Mouse (Mus musculus): ENCODE results near the gene Aplnr.

Aplnr gene

GRCm38 (mm10) chr2:85139846-85140245, 3.8 kb downstream of the Aplnr start:
- Histone ChIP-seq H3K27me3 (ENCODE audit: insufficient read depth, low read length) (peaks cover 5% of the 10 kb centered on the region), H3K9me3 (ENCODE audit: low read length) (0 out of 2 replicates have a peak, but pooled peaks cover 5% of the 10 kb centered on the region), H3K4me1 (replicated peaks; ENCODE audit: low read depth, low read length) (peaks cover 17% of the 10 kb centered on the region), H3K36me3 (ENCODE audit: insufficient read depth, low read length) (no peaks in the 10 kb centered on the region), H3K4me3 (replicated peaks; ENCODE audit: low read length) (no peak overlapping the region)
- TF ChIP-seq CTCF (conservative IDR thresholded peaks at IDR 0.05; ENCODE audit: low read length), result no peak
- no peak for TF ChIP-seq POU5F1 (IDR thresholded peaks at IDR 0.05; ENCODE audit: borderline replicate concordance, low read length)
- no peak for TF ChIP-seq NANOG (IDR thresholded peaks at IDR 0.05; ENCODE audit: borderline replicate concordance, low read length)

- TF ChIP-seq NANOG (IDR thresholded peaks at IDR 0.05; ENCODE audit: borderline replicate concordance, low read length) (no peak), CTCF (conservative IDR thresholded peaks at IDR 0.05; ENCODE audit: low read length) (no peak), POU5F1 (IDR thresholded peaks at IDR 0.05; ENCODE audit: borderline replicate concordance, low read length) (no peak)
Measured at GRCm38 (mm10) chr2:85140833-85141232, 4.8 kb downstream of the Aplnr start.

DNA sequence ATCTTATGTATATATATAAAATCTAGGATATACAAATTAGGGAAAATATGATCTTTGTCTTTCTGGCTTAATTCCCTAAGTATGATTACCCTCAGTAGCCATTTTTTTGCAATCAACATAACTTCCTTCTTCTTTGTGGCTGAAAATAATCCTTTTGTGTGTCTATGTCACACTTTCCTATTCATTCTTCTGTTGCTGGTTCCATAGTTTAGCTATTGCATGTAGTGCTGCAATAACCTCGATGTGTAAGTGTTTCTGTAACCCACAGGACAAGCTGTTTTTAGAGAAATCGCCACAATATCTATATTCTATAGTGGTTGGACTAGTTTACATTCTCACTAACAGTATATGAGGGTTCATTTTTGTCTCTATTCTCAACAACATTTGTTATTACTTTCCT, 8.9 kb downstream of the Aplnr start:
- Histone ChIP-seq H3K36me3 (ENCODE audit: insufficient read depth, low read length) (no peaks in the 10 kb centered on the region), H3K4me1 (replicated peaks; ENCODE audit: low read depth, low read length) (no peaks in the 10 kb centered on the region), H3K4me3 (replicated peaks; ENCODE audit: low read length) (no peak overlapping the region), H3K9me3 (ENCODE audit: low read length) (0 out of 2 replicates have a peak, but pooled peaks cover 5% of the 10 kb centered on the region), H3K27me3 (ENCODE audit: insufficient read depth, low read length) (no peaks in the 10 kb centered on the region)
- TF ChIP-seq POU5F1 (IDR thresholded peaks at IDR 0.05; ENCODE audit: borderline replicate concordance, low read length) (no peak), CTCF (conservative IDR thresholded peaks at IDR 0.05; ENCODE audit: low read length) (no peak), NANOG (IDR thresholded peaks at IDR 0.05; ENCODE audit: borderline replicate concordance, low read length) (no peak)

More at GRCm38 (mm10) chr2:85140833-85141232, 4.8 kb downstream of the Aplnr start:
- no peak overlapping the region for H3K4me3 ChIP-seq (replicated peaks; ENCODE audit: low read length)
- no peaks in the 10 kb centered on the region for H3K36me3 ChIP-seq (ENCODE audit: insufficient read depth, low read length)
- H3K27me3 ChIP-seq (ENCODE audit: insufficient read depth, low read length), result peaks cover 5% of the 10 kb centered on the region
- 0 out of 2 replicates have a peak, but pooled peaks cover 5% of the 10 kb centered on the region for H3K9me3 ChIP-seq (ENCODE audit: low read length)
- peaks cover 14% of the 10 kb centered on the region for H3K4me1 ChIP-seq (replicated peaks; ENCODE audit: low read depth, low read length)

DNA sequence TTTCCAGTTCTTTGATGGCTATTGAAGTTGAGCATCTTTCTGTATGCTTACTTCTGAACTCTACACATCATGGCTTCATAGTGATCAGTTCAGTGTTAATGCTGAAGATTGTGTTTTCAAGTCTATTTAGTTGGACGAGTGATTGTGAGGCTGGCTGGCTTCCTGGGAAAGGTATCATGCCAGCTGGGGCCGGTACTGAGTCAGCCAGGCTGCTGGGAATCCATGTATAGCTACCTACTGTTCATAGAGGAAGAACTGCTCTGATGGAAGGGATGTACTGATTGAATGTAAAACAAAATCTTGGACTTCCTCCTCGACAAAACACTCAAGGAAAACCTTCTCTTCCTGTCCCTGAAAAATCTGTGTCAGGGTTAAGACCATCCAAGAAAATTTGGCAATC, 9.3 kb downstream of the Aplnr start:
- H3K36me3 ChIP-seq (ENCODE audit: insufficient read depth, low read length), result no peaks in the 10 kb centered on the region
- H3K27me3 ChIP-seq (ENCODE audit: insufficient read depth, low read length), result no peaks in the 10 kb centered on the region
- H3K9me3 ChIP-seq (ENCODE audit: low read length), result 0 out of 2 replicates have a peak, but pooled peaks cover 5% of the 10 kb centered on the region
- H3K4me1 ChIP-seq (replicated peaks; ENCODE audit: low read depth, low read length), result no peaks in the 10 kb centered on the region
- no peak overlapping the region for H3K4me3 ChIP-seq (replicated peaks; ENCODE audit: low read length)
- TF ChIP-seq NANOG (IDR thresholded peaks at IDR 0.05; ENCODE audit: borderline replicate concordance, low read length), result no peak
- TF ChIP-seq CTCF (conservative IDR thresholded peaks at IDR 0.05; ENCODE audit: low read length), result no peak
- TF ChIP-seq POU5F1 (IDR thresholded peaks at IDR 0.05; ENCODE audit: borderline replicate concordance, low read length), result no peak

- no peaks in the 10 kb centered on the region for H3K4me1 ChIP-seq (replicated peaks; ENCODE audit: low read depth, low read length)
- TF ChIP-seq CTCF (conservative IDR thresholded peaks at IDR 0.05; ENCODE audit: low read length), result no peak
- TF ChIP-seq POU5F1 (IDR thresholded peaks at IDR 0.05; ENCODE audit: borderline replicate concordance, low read length), result no peak
- no peak for TF ChIP-seq NANOG (IDR thresholded peaks at IDR 0.05; ENCODE audit: borderline replicate concordance, low read length)
- H3K27me3 ChIP-seq (ENCODE audit: insufficient read depth, low read length), result no peaks in the 10 kb centered on the region
- 0 out of 2 replicates have a peak, but pooled peaks cover 5% of the 10 kb centered on the region for H3K9me3 ChIP-seq (ENCODE audit: low read length)
- no peaks in the 10 kb centered on the region for H3K36me3 ChIP-seq (ENCODE audit: insufficient read depth, low read length)
- H3K4me3 ChIP-seq (replicated peaks; ENCODE audit: low read length), result no peak overlapping the region
Measured at GRCm38 (mm10) chr2:85147481-85147880, 11.5 kb downstream of the Aplnr start.

GRCm38 (mm10) chr2:85150373-85150772, 14.3 kb downstream of the Aplnr start:
- Histone ChIP-seq H3K36me3 (ENCODE audit: insufficient read depth, low read length) (no peaks in the 10 kb centered on the region), H3K9me3 (ENCODE audit: low read length) (no peaks in the 10 kb centered on the region), H3K27me3 (ENCODE audit: insufficient read depth, low read length) (no peaks in the 10 kb centered on the region), H3K4me3 (replicated peaks; ENCODE audit: low read length) (no peak overlapping the region), H3K4me1 (replicated peaks; ENCODE audit: low read depth, low read length) (no peaks in the 10 kb centered on the region)
- TF ChIP-seq NANOG (IDR thresholded peaks at IDR 0.05; ENCODE audit: borderline replicate concordance, low read length), result no peak
- no peak for TF ChIP-seq CTCF (conservative IDR thresholded peaks at IDR 0.05; ENCODE audit: low read length)
- no peak for TF ChIP-seq POU5F1 (IDR thresholded peaks at IDR 0.05; ENCODE audit: borderline replicate concordance, low read length)

DNA sequence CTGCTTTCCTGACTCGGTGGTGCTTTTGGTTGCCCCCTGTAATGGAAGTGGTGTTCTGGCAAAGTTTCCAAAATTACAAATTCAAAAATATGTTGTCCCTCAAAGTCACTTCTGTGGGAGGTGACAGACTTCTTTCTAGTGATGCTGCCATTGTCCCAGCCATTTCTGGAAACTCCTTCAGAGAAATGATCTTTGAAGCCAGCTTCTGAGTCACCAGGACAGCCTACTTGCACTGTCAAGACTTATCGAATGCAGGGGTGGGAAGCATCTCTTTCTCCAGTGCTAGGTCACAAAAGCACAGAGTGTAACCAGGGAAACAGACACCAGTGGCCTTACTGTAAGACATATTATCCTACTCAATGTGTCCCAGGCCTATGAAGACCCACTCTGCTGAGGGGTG, 15.2 kb downstream of the Aplnr start:
- H3K4me1 ChIP-seq (replicated peaks; ENCODE audit: low read depth, low read length), result no peaks in the 10 kb centered on the region
- H3K36me3 ChIP-seq (ENCODE audit: insufficient read depth, low read length), result no peaks in the 10 kb centered on the region
- no peaks in the 10 kb centered on the region for H3K27me3 ChIP-seq (ENCODE audit: insufficient read depth, low read length)
- no peaks in the 10 kb centered on the region for H3K9me3 ChIP-seq (ENCODE audit: low read length)
- TF ChIP-seq POU5F1 (IDR thresholded peaks at IDR 0.05; ENCODE audit: borderline replicate concordance, low read length), result no peak
- TF ChIP-seq CTCF (conservative IDR thresholded peaks at IDR 0.05; ENCODE audit: low read length), result no peak
- TF ChIP-seq NANOG (IDR thresholded peaks at IDR 0.05; ENCODE audit: borderline replicate concordance, low read length), result no peak
- no peak overlapping the region for H3K4me3 ChIP-seq (replicated peaks; ENCODE audit: low read length)

GRCm38 (mm10) chr2:85155334-85155733, 19.3 kb downstream of the Aplnr start:
- no peak for TF ChIP-seq POU5F1 (IDR thresholded peaks at IDR 0.05; ENCODE audit: borderline replicate concordance, low read length)
- TF ChIP-seq NANOG (IDR thresholded peaks at IDR 0.05; ENCODE audit: borderline replicate concordance, low read length), result no peak
- no peak for TF ChIP-seq CTCF (conservative IDR thresholded peaks at IDR 0.05; ENCODE audit: low read length)
- H3K4me1 ChIP-seq (replicated peaks; ENCODE audit: low read depth, low read length), result no peaks in the 10 kb centered on the region
- peaks cover 4% of the 10 kb centered on the region; the same call in 1 of the 2 replicates for H3K27me3 ChIP-seq (ENCODE audit: insufficient read depth, low read length)
- H3K36me3 ChIP-seq (ENCODE audit: insufficient read depth, low read length), result no peaks in the 10 kb centered on the region
- H3K4me3 ChIP-seq (replicated peaks; ENCODE audit: low read length), result no peak overlapping the region
- no peaks in the 10 kb centered on the region for H3K9me3 ChIP-seq (ENCODE audit: low read length)

- Histone ChIP-seq H3K36me3 (ENCODE audit: insufficient read depth, low read length) (no peaks in the 10 kb centered on the region), H3K4me1 (replicated peaks; ENCODE audit: low read depth, low read length) (no peaks in the 10 kb centered on the region), H3K9me3 (ENCODE audit: low read length) (no peaks in the 10 kb centered on the region), H3K4me3 (replicated peaks; ENCODE audit: low read length) (no peak overlapping the region), H3K27me3 (ENCODE audit: insufficient read depth, low read length) (peaks cover 4% of the 10 kb centered on the region; the same call in 1 of the 2 replicates)
- TF ChIP-seq CTCF (conservative IDR thresholded peaks at IDR 0.05; ENCODE audit: low read length) (no peak), NANOG (IDR thresholded peaks at IDR 0.05; ENCODE audit: borderline replicate concordance, low read length) (no peak), POU5F1 (IDR thresholded peaks at IDR 0.05; ENCODE audit: borderline replicate concordance, low read length) (no peak)
Measured at GRCm38 (mm10) chr2:85156136-85156535, 20.1 kb downstream of the Aplnr start.
